Mouse (Mus musculus) neural tube, embryonic 12.5 days (tissue): ENCODE results near the gene Efhd2. TPM values are rescaled to one million over a fixed set of nuclear protein-coding genes. Genes with fewer than 3 reads are reported as not detected.

ENCODE experiments used
- ATAC-seq: fragments of 200-750 bp; cut with Nextera tagmentation; 2 replicates; pipeline ENCODE4 v1.8.0; 2017; ENCODE audit warnings: low read depth, mild to moderate bottlenecking, moderate TSS enrichment, moderate library complexity; ENCODE audit not compliant: low FRiP score
- H3K27ac ChIP-seq: fragments of 300-500 bp; sonication (generic); 2 replicates; pipeline ENCODE4 v1.5.1; 2016
- H3K27me3 ChIP-seq: fragments of 300-500 bp; sonication (generic); replicated peaks from 2 replicates; pipeline ENCODE4 v1.6.1; 2016; ENCODE audit warnings: mild to moderate bottlenecking
- H3K36me3 ChIP-seq: fragments of 300-500 bp; sonication (generic); 2 replicates; pipeline ENCODE4 v1.6.1; 2016; ENCODE audit warnings: mild to moderate bottlenecking
- H3K4me1 ChIP-seq: fragments of 300-500 bp; sonication (generic); 2 replicates; pipeline ENCODE4 v1.6.1; 2016
- H3K4me2 ChIP-seq: fragments of 300-500 bp; sonication (generic); replicated peaks from 2 replicates; pipeline ENCODE4 v1.6.1; 2016; ENCODE audit warnings: mild to moderate bottlenecking
- H3K4me3 ChIP-seq: fragments of 300-500 bp; sonication (generic); 2 replicates; pipeline ENCODE4 v1.5.1; 2016
- H3K9ac ChIP-seq: fragments of 300-500 bp; sonication (generic); 2 replicates; pipeline ENCODE4 v1.6.1; 2016; ENCODE audit warnings: mild to moderate bottlenecking
- H3K9me3 ChIP-seq: fragments of 300-500 bp; sonication (generic); 2 replicates; pipeline ENCODE4 v1.6.1; 2016; ENCODE audit warnings: mild to moderate bottlenecking
- WGBS: fragments of 180-500 bp; shearing (Covaris S2); methylation state at CpG from one replicate; pipeline ENCODE4 v1.1.7; 2016; 5-methylcytosine and 5-hydroxymethylcytosine counted together
- polyA plus RNA-seq: library from polyadenylated mRNA; unstranded; fragments of >200 nt; fragmentation: Nextera tagmentation; extraction: Ambion mirVana; gene quantifications from 2 replicates; pipeline ENCODE4 v1.2.1, GENCODE M21; 2016

Efhd2 gene
- polyA plus RNA-seq, 1 experiment from 2014 or later, result 79.1 TPM

DNA sequence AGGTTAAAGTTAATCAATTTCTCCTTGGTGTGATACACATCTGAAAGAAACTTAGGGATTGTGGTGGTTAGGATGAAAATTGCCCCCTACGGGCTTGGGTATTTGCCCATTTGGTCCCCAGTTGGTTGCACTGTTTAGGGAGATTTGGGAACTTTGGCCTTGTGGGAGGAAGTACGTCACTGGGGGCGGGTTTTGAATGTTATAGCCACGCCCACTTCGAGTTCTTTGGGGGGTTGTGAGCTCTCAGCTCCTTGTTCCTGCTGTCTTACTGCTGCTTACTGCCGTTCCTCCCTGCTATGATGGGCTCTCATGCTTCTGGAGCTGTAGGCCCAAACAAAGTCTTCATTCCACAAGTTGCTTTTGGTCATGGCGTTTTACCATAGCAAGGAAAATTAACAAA, 43.4 kb downstream of the Efhd2 start:
- H3K4me2 ChIP-seq, result no peak overlapping the region
- no peaks in the 10 kb centered on the region for H3K4me1 ChIP-seq
- no peak for ATAC-seq
- H3K9ac ChIP-seq, result no peak overlapping the region
- H3K9me3 ChIP-seq, result no peaks in the 10 kb centered on the region
- H3K36me3 ChIP-seq, result no peaks in the 10 kb centered on the region
- 85% methylated on average over 7 of the region's 7 CpGs for WGBS
- no peaks in the 10 kb centered on the region for H3K27me3 ChIP-seq
- H3K4me3 ChIP-seq, result no peak overlapping the region
- no peak overlapping the region for H3K27ac ChIP-seq

- Histone ChIP-seq H3K4me1 (no peaks in the 10 kb centered on the region), H3K4me2 (no peak overlapping the region), H3K9ac (no peak overlapping the region), H3K27me3 (no peaks in the 10 kb centered on the region), H3K36me3 (no peaks in the 10 kb centered on the region), H3K4me3 (no peak overlapping the region), H3K9me3 (no peaks in the 10 kb centered on the region), H3K27ac (no peak overlapping the region)
- no peak for ATAC-seq
- 64% methylated on average over 11 of the region's 11 CpGs for WGBS
These were observed 44.3 kb downstream of the Efhd2 start for GRCm38 (mm10) chr4:141830381-141830780.

- no peaks in the 10 kb centered on the region for H3K4me1 ChIP-seq
- H3K4me2 ChIP-seq, result no peak overlapping the region
- ATAC-seq, result no peak
- H3K27ac ChIP-seq, result no peak overlapping the region
- no peaks in the 10 kb centered on the region for H3K27me3 ChIP-seq
- no peak overlapping the region for H3K4me3 ChIP-seq
- 79% methylated on average over 4 of the region's 4 CpGs for WGBS
- H3K36me3 ChIP-seq, result no peaks in the 10 kb centered on the region
- H3K9ac ChIP-seq, result no peak overlapping the region
- H3K9me3 ChIP-seq, result no peaks in the 10 kb centered on the region
These were observed 46.5 kb downstream of the Efhd2 start for GRCm38 (mm10) chr4:141828177-141828576.

DNA sequence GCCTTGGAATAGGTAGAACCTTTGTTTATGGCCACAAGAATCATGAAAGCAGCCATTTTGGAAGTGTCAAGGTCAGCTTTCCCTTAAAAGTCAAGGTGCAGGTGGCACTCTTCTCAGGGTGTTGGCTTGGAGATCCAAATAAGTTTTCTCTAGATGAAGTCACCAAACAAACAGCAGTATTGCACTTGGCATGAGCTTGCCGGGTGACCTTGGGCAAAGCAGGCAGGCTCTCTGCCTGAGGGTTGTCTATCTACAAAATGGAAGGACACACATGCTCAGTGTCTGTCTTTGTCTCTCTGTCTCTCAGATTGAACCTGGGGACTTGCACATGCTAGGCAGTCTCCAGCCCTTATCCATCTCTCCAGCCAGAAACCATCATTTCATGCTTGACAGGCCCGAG, 47.3 kb downstream of the Efhd2 start:
- 89% methylated on average over 2 of the region's 2 CpGs for whole genome bisulfite sequencing
- H3K9me3 ChIP-seq, result no peaks in the 10 kb centered on the region
- H3K4me3 ChIP-seq, result no peak overlapping the region
- H3K27ac ChIP-seq, result no peak overlapping the region
- no peak overlapping the region for H3K4me2 ChIP-seq
- no peaks in the 10 kb centered on the region for H3K36me3 ChIP-seq
- no peak overlapping the region for H3K9ac ChIP-seq
- no peaks in the 10 kb centered on the region for H3K27me3 ChIP-seq
- H3K4me1 ChIP-seq, result no peaks in the 10 kb centered on the region
- ATAC-seq, result no peak

DNA sequence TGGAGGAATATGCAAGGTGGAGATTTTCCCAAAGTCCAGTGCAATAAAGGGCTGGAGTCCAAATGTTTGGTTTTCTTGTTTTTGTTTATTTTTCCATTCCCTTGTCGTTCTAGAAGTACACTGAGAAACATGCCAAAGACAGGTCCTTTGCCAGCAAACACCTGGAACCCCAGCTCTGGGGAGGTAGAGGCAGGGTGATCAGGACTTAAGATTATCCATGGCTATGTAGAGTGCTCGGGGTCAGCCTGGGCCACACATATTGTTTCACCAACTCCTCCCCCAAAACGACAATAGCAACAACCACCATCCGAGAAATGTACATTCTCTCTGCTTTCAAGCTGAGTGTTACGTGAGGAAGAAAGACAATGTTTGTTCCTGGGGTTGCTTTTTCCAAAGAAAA, 48.7 kb downstream of the Efhd2 start, which contains the start of gene Cela2a:
Gene Cela2a (minus strand): TSS at position 101 of the 400 bp plus-strand sequence.
- Histone ChIP-seq H3K27ac (no peak within 1 kb of the TSS), H3K36me3 (no peaks in the 10 kb centered on the region), H3K9me3 (no peaks in the 10 kb centered on the region), H3K4me3 (no peak within 1 kb of the TSS), H3K4me1 (no peaks in the 10 kb centered on the region), H3K4me2 (no peak within 1 kb of the TSS), H3K9ac (no peak within 1 kb of the TSS), H3K27me3 (no peaks in the 10 kb centered on the region)
- 60% methylated on average over 5 of the region's 5 CpGs for WGBS
- no peak for ATAC-seq

DNA sequence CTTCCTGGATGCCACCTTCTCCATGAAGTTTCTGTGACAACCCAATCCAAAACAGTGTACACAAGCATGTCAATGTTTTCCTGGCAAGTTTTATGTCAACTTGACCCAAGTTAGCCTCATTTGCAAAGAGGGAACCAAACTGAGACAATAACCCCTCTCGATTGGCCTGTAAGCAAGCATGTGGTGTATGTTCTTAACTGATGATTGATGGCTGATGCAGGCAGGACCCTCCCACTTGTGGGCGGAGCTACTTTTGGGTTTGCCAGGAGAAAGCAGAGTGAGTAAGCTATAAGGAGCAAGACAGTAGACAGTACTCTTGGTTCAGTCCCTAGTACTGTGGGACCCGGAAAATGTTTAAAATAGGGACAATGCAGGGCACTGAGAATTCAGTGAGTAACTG, 51.7 kb downstream of the Efhd2 start:
- no peaks in the 10 kb centered on the region for H3K9me3 ChIP-seq
- H3K4me2 ChIP-seq, result no peak overlapping the region
- no peak overlapping the region for H3K27ac ChIP-seq
- H3K27me3 ChIP-seq, result no peaks in the 10 kb centered on the region
- no peak overlapping the region for H3K9ac ChIP-seq
- no peak for ATAC-seq
- H3K4me3 ChIP-seq, result no peak overlapping the region
- 64% methylated on average over 3 of the region's 3 CpGs for WGBS
- H3K4me1 ChIP-seq, result no peaks in the 10 kb centered on the region
- H3K36me3 ChIP-seq, result no peaks in the 10 kb centered on the region

- H3K4me2 ChIP-seq, result no peak overlapping the region
- WGBS, result 79% methylated on average over 10 of the region's 10 CpGs
These were observed 52.6 kb downstream of the Efhd2 start for GRCm38 (mm10) chr4:141822089-141822488.

DNA sequence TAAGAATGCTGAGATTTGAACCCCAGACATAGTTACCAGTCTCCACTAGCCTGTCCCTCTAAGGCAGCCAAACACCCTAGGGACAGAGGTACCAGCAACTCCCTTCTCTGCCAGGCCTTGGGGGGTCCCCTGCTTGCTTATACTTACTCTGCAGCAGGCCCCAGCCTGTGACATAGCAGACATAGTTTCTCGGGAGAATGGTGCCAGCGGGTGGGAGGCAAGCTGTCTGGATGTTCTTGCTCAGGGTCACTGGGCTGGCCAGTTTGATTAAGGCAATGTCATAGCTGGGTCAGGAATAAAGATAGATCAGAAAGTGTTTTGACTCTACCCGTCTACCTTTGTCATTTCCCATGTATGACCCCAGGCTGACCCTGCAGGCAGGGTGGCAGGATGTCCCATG, 53.5 kb downstream of the Efhd2 start:
- H3K4me3 ChIP-seq, result no peak overlapping the region
- H3K9ac ChIP-seq, result no peak overlapping the region
- 0 out of 2 replicates have a peak, but pooled peaks cover 4% of the 10 kb centered on the region for H3K4me1 ChIP-seq
- no peak for ATAC-seq
- H3K27me3 ChIP-seq, result no peaks in the 10 kb centered on the region
- WGBS, result 78% methylated on average over 3 of the region's 3 CpGs
- no peak overlapping the region for H3K4me2 ChIP-seq
- no peaks in the 10 kb centered on the region for H3K36me3 ChIP-seq
- H3K9me3 ChIP-seq, result no peaks in the 10 kb centered on the region
- H3K27ac ChIP-seq, result no peak overlapping the region

More at GRCm38 (mm10) chr4:141822089-141822488, 52.6 kb downstream of the Efhd2 start:
- Histone ChIP-seq H3K27me3 (no peaks in the 10 kb centered on the region), H3K27ac (no peak overlapping the region), H3K4me1 (0 out of 2 replicates have a peak, but pooled peaks cover 4% of the 10 kb centered on the region), H3K4me3 (no peak overlapping the region), H3K9me3 (no peaks in the 10 kb centered on the region), H3K9ac (no peak overlapping the region), H3K36me3 (no peaks in the 10 kb centered on the region)
- no peak for ATAC-seq

- peaks cover 13% of the 10 kb centered on the region; the same call in 1 of the 2 replicates for H3K36me3 ChIP-seq
- H3K4me1 ChIP-seq, result 0 out of 2 replicates have a peak, but pooled peaks cover 4% of the 10 kb centered on the region
- no peak overlapping the region for H3K4me3 ChIP-seq
- no peak for ATAC-seq
- no peak overlapping the region for H3K4me2 ChIP-seq
- no peak overlapping the region for H3K9ac ChIP-seq
- no peak overlapping the region for H3K27ac ChIP-seq
- no peaks in the 10 kb centered on the region for H3K27me3 ChIP-seq
- WGBS, result 91% methylated on average over 7 of the region's 7 CpGs
- no peaks in the 10 kb centered on the region for H3K9me3 ChIP-seq
These were observed 55.4 kb downstream of the Efhd2 start for GRCm38 (mm10) chr4:141819316-141819715.

DNA sequence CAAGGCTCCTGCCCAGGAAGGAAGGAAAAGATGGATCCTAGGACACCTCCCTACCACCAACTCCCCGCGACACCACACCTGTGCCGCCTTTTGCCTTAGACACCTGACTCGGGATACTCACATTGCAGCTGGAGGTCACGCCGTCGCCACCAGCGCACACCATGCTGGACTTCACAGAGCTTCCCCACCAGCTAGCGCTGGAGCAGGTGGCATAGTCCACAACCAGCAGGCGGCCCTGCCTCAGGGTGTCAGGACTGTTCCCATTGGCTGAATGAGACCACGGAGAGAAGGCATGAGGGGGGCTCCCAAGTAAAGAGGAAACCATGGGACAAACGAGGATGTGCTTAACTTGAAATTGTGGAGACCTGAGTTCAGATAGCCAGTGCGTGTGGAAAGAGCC, 55.9 kb downstream of the Efhd2 start:
- Histone ChIP-seq H3K9me3 (no peaks in the 10 kb centered on the region), H3K9ac (no peak overlapping the region), H3K4me2 (no peak overlapping the region), H3K4me3 (no peak overlapping the region), H3K4me1 (0 out of 2 replicates have a peak, but pooled peaks cover 4% of the 10 kb centered on the region), H3K27ac (no peak overlapping the region), H3K36me3 (peaks cover 18% of the 10 kb centered on the region), H3K27me3 (no peaks in the 10 kb centered on the region)
- no peak for ATAC-seq
- WGBS, result 89% methylated on average over 13 of the region's 13 CpGs

DNA sequence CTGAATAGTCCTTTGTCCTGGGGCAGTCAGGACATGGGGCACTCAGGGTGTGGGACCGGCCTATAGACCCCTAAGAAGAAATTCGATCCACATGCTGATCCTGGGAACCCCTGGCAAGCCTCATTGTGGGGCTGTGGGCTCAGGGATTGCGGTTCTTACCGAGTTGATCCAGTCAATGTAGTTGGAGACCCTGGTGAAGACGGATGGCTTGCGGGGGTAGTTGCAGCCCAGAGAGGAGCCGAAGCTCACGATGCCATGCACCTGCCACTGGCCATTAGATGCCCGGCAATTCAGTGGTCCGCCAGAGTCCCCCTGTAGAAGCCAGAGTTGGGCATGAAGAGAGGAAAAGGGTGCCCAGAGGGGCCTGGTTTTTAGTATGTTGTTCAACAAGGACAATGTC, 57.0 kb downstream of the Efhd2 start:
- Histone ChIP-seq H3K9ac (no peak overlapping the region), H3K27ac (no peak overlapping the region), H3K4me1 (0 out of 2 replicates have a peak, but pooled peaks cover 4% of the 10 kb centered on the region), H3K9me3 (no peaks in the 10 kb centered on the region), H3K4me3 (no peak overlapping the region), H3K36me3 (peaks cover 29% of the 10 kb centered on the region), H3K4me2 (no peak overlapping the region), H3K27me3 (no peaks in the 10 kb centered on the region)
- WGBS, result 68% methylated on average over 10 of the region's 10 CpGs
- no peak for ATAC-seq

DNA sequence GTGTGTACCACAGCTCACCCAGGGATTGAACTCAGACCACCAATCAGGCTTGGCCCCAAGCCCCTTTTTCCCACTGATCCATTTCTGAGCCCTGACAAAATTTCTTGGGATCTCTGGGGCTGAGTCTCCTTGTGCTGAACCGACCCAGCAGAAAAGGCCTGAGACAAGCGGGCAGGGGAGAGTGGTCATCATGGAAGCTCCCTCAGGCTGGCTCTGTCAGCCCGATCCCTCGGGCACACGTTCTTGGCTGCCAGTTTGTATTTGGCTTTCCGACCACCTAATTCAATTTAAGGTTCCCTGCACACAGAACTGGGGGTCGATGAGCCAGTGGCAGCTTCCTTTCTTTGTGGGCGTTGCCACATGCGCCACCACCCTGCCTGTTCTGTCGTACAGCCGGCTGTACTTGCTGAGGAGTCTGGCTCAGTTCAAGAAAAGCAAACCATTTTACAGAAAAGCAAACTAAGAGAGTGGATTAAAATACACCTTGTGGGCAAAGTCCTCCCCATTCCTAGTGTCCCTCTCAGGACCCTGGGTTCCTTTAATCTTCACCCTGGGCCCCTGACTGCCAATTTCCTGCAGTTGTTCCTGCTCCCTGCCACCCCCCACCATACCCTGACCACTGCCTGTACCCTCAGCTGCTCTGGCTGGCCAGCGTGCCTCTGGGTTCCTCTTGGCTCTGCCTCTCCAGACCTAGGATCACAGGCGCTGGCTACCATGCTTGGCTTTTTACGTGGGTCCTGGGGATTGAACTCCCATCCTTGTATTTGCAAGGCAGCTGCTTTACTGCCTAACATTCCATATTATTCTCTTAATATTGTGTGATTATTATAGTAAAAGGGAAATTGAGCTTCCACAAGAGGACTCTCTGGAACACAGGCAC, 57.7 kb downstream of the Efhd2 start:
- WGBS, result 72% methylated on average over 14 of the region's 14 CpGs
- Histone ChIP-seq H3K36me3 (peaks cover 36% of the 10 kb centered on the region), H3K4me2 (no peak overlapping the region), H3K9ac (no peak overlapping the region), H3K4me1 (0 out of 2 replicates have a peak, but pooled peaks cover 4% of the 10 kb centered on the region), H3K27ac (no peak overlapping the region), H3K9me3 (no peaks in the 10 kb centered on the region), H3K4me3 (no peak overlapping the region), H3K27me3 (no peaks in the 10 kb centered on the region)
- ATAC-seq, result no peak

DNA sequence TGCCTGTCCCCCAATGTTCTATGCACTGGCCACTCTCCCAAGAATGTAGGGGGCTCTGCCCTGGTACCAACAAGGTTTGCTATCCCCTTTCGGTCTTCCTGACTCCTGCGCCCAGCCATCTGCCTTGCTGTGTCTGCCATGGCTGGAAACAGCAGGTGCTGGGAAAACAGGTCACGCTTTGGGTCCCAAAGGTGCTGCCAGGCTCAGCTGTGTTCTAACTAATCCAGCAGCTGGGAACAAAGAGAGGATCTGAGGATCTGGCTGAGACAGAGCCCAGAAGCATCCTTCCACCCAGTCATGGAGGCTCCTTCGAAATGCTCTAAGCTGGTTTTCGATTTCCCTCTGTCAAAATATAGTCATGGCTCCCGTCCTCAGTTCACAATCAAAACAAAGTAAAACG, 58.5 kb downstream of the Efhd2 start:
- H3K27ac ChIP-seq, result no peak overlapping the region
- no peak overlapping the region for H3K4me3 ChIP-seq
- H3K4me2 ChIP-seq, result no peak overlapping the region
- 89% methylated on average over 7 of the region's 7 CpGs for WGBS
- H3K27me3 ChIP-seq, result no peaks in the 10 kb centered on the region
- 0 out of 2 replicates have a peak, but pooled peaks cover 4% of the 10 kb centered on the region for H3K4me1 ChIP-seq
- no peak for ATAC-seq
- H3K36me3 ChIP-seq, result peaks cover 44% of the 10 kb centered on the region
- no peaks in the 10 kb centered on the region for H3K9me3 ChIP-seq
- H3K9ac ChIP-seq, result no peak overlapping the region
